Mouse (Mus musculus): ENCODE measurements around the gene Aen. TPM values are rescaled to one million over a fixed set of nuclear protein-coding genes. Genes with fewer than 3 reads are reported as not detected.

The Aen gene
- polyA plus RNA-seq, 1 experiment from 2014 or later: 47.9 TPM

DNA sequence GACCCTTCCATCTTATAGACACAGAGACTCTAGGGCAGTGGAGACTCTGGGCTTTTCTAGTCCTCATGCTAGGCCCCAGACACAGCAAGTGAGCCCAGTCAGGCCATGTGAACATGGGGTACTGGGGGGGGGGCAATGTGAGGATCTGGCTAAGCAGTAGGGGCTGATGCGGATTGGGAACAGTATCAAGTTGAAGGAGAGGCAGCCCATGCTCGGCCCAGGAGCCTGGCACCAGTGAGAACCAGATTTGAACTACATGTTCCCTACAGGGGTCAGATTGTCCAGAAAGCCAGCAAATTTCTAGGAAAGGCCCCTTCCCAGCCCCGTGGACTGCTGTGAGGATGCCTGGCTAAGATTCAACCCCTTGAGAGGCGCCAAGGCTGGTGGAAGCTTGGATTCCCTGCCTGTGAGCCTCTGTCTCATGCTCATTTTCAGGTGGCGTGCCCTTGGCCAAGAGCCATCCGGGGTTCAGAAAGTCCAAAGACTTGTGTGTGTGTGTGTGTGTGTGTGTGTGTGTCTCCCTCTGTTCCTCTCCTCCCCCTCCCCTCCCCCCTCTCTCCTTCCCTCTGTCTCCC is 62.9 kb downstream of the Aen start:
- H3K4me3 ChIP-seq (replicated peaks): no peak overlapping the region
- H3K36me3 ChIP-seq: no peaks in the 10 kb centered on the region
- H3K27me3 ChIP-seq: no peaks in the 10 kb centered on the region
- ATAC-seq (replicated peaks; ENCODE audit: low FRiP score): no peak
- WGBS: 81% methylated on average over 6 of the region's 6 CpGs
- no peak overlapping the region for H3K27ac ChIP-seq
- H3K4me1 ChIP-seq: 0 out of 2 replicates have a peak, but pooled peaks cover 3% of the 10 kb centered on the region
- no peak overlapping the region for H3K9ac ChIP-seq
- no peaks in the 10 kb centered on the region for H3K9me3 ChIP-seq (replicated peaks)
- no peak overlapping the region for H3K4me2 ChIP-seq

Small RNA genes lying within 50 kb of the gene (microRNA-seq; reads per million reads assigned to microRNA genes)
- gene Mir7-2: 2.5 reads per million, percentile 12 among the genes with 10 or more reads in this experiment

Other genes with a start within 250 kb of the Aen start
- gene Ntrk3, start 157.8 kb upstream of the Aen start, polyA plus RNA-seq (2015; fragmentation: Nextera tagmentation; extraction: Ambion mirVana): 3.2 and 4.4 TPM in 2 replicates
- gene Mrps11, start 112.7 kb upstream of the Aen start, polyA plus RNA-seq (2015; fragmentation: Nextera tagmentation; extraction: Ambion mirVana): 73.8 and 80.9 TPM in 2 replicates
- gene Mrpl46, start 112.3 kb upstream of the Aen start, polyA plus RNA-seq (2015; fragmentation: Nextera tagmentation; extraction: Ambion mirVana): 64.9 and 67.7 TPM in 2 replicates
- gene Det1, start 48.6 kb upstream of the Aen start, polyA plus RNA-seq (2015; fragmentation: Nextera tagmentation; extraction: Ambion mirVana): 18.5 and 19.1 TPM in 2 replicates
- gene Isg20, start 17.6 kb downstream of the Aen start, polyA plus RNA-seq (2015; fragmentation: Nextera tagmentation; extraction: Ambion mirVana): 1.9 and 4.6 TPM in 2 replicates
- gene Acan, start 157.6 kb downstream of the Aen start, polyA plus RNA-seq (2015; fragmentation: Nextera tagmentation; extraction: Ambion mirVana): 0.52 and 0.81 TPM in 2 replicates
- 5.2 and 5.5 TPM in 2 replicates for gene Hapln3, start 235.2 kb downstream of the Aen start, polyA plus RNA-seq (2015; fragmentation: Nextera tagmentation; extraction: Ambion mirVana)

All from kidney, embryonic 15.5 days (tissue).